Mouse (Mus musculus) neutrophil, adult 5-6 weeks (primary cell): ENCODE data around the gene Nanos3. TPM values are rescaled to one million over a fixed set of nuclear protein-coding genes. Genes with fewer than 3 reads are reported as not detected.

Experiments
- ATAC-seq: fragments of 151-379, 151-347 bp; 2 replicates; pipeline ENCODE4 v1.8.0; 2017; ENCODE audit warnings: mild to moderate bottlenecking, moderate TSS enrichment; ENCODE audit not compliant: insufficient number of reproducible peaks, poor library complexity, low FRiP score, severe bottlenecking; ENCODE audit errors: extremely low read depth
- total RNA-seq: library from RNA; stranded (forward); fragments of 200-1000 nt; gene quantifications from 2 replicates; pipeline ENCODE4 v1.2.3, GENCODE M21; 2017

Nanos3 gene
- total RNA-seq, 1 experiment from 2014 or later: not detected

GRCm38 (mm10) chr8:84147324-84147766 lies 37.7 kb downstream of the Nanos3 start:
- ATAC-seq: no peak

GRCm38 (mm10) chr8:84144636-84145245 lies 40.3 kb downstream of the Nanos3 start:
- no peak for ATAC-seq

GRCm38 (mm10) chr8:84140838-84141237 lies 44.2 kb downstream of the Nanos3 start:
- no peak for ATAC-seq

- ATAC-seq: no peak
These were observed 47.2 kb downstream of the Nanos3 start for GRCm38 (mm10) chr8:84137848-84138247.

GRCm38 (mm10) chr8:84132225-84132624 lies 52.8 kb downstream of the Nanos3 start:
- no peak for ATAC-seq

- ATAC-seq: no peak
These were observed 54.2 kb downstream of the Nanos3 start for GRCm38 (mm10) chr8:84130806-84131205.

- no peak for ATAC-seq
These were observed 56.7 kb downstream of the Nanos3 start for GRCm38 (mm10) chr8:84128277-84128676.

GRCm38 (mm10) chr8:84127202-84127901 lies 57.7 kb downstream of the Nanos3 start:
- no peak for ATAC-seq

GRCm38 (mm10) chr8:84126742-84127141 lies 58.3 kb downstream of the Nanos3 start:
- no peak for ATAC-seq

GRCm38 (mm10) chr8:84125656-84126055 lies 59.4 kb downstream of the Nanos3 start, which contains the start of gene Podnl1:
Gene Podnl1 (plus strand): TSS chr8:84125989.
- no peak for ATAC-seq

Other genes with a start within 250 kb of the Nanos3 start
- gene Gm10644, start 230.0 kb downstream of the Nanos3 start, total RNA-seq: 0.93 and 1.7 TPM in 2 replicates
- gene Asf1b, start 229.7 kb downstream of the Nanos3 start, total RNA-seq: 0.70 and 2.3 TPM in 2 replicates
- gene Prkaca, start 212.2 kb downstream of the Nanos3 start, total RNA-seq: 13.4 and 17.1 TPM in 2 replicates
- gene Samd1, start 187.5 kb downstream of the Nanos3 start, total RNA-seq: 42.8 and 44.8 TPM in 2 replicates
- gene 1700067K01Rik, start 183.7 kb downstream of the Nanos3 start, total RNA-seq: 0.86 and 2.4 TPM in 2 replicates
- gene 2210011C24Rik, start 173.0 kb downstream of the Nanos3 start, total RNA-seq: not detected in 2 replicates
- 0.25 and 0.35 TPM in 2 replicates for gene Palm3, start 163.7 kb downstream of the Nanos3 start, total RNA-seq
- gene Il27ra, start 142.6 kb downstream of the Nanos3 start, total RNA-seq: 47.3 and 47.8 TPM in 2 replicates
- gene Rln3, start 140.2 kb downstream of the Nanos3 start, total RNA-seq: not detected in 2 replicates
- gene Gm10643, start 120.1 kb downstream of the Nanos3 start, total RNA-seq: 12.3 and 12.5 TPM in 2 replicates
- 35.2 and 37.9 TPM in 2 replicates for gene Rfx1, start 118.4 kb downstream of the Nanos3 start, total RNA-seq
- gene Dcaf15, start 80.4 kb downstream of the Nanos3 start, total RNA-seq: 18.7 and 20.5 TPM in 2 replicates
- gene Podnl1, start 59.2 kb downstream of the Nanos3 start, total RNA-seq: 0.61 and 1.3 TPM in 2 replicates
- gene Cc2d1a, start 37.3 kb downstream of the Nanos3 start, total RNA-seq: 15.7 and 17.7 TPM in 2 replicates
- 0.93 and 2.7 TPM in 2 replicates for gene 4930432K21Rik, start 37.2 kb downstream of the Nanos3 start, total RNA-seq
- gene Zswim4, start 51.8 kb upstream of the Nanos3 start, total RNA-seq: 23.6 and 28.4 TPM in 2 replicates
- gene D8Ertd738e, start 64.5 kb upstream of the Nanos3 start, total RNA-seq: 130 and 147 TPM in 2 replicates
- gene Mri1, start 72.1 kb upstream of the Nanos3 start, total RNA-seq: 11.9 and 19.9 TPM in 2 replicates
- gene Ccdc130, start 85.2 kb upstream of the Nanos3 start, total RNA-seq: 22.5 and 25.3 TPM in 2 replicates
- 1.6 and 2.0 TPM in 2 replicates for gene Cacna1a, start 203.2 kb upstream of the Nanos3 start, total RNA-seq